Mouse (Mus musculus): ENCODE measurements around the gene Atg2a. TPM values are rescaled to one million over a fixed set of nuclear protein-coding genes. Genes with fewer than 3 reads are reported as not detected.

The Atg2a gene
- polyA plus RNA-seq (2012; rRNA removed) = 47.4 and 57.5 TPM in 2 replicates

DNA sequence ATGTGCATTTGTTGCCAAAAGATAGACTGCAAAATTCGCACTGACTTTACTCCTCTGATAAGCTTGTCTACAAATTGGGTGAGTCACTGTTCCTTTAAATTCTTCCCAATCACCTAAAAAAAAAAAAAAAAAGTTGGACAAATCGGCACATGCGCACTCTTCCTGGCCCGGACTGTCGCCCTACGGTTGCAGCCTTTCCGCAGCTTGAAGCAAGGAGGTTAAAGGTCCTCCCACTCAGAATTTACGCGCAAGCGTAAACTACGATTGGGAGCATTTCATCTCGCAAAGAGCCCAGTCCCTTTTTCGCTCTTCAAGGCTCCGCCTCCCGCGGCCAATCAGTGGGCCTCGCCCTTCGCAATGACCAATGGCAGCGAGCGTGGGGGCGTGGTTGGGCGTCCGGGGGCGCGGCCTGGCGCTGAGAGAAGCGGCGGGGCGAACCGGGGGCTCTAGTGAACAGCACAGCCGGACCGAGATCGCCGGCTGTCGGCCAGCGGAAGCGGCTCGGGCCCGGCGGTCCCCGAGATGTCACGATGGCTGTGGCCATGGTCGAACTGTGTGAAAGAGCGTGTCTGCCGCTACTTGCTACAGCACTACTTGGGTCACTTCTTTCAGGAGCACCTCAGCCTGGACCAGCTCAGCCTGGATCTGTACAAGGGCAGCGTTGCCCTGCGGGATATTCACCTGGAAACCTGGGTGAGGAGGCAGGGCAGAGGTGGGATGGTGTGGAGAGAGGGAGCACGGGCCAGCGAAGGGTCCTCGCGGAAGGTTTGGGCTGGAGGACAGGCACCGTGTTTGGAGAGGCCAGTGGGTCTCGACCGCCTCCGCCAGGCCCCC is at the start of gene Atg2a:
Gene Atg2a (plus strand): TSS at position 395 of the 834 bp plus-strand sequence.
- WGBS = under 1% methylated on average over 55 of the region's 55 CpGs
- Histone ChIP-seq H3K27me3 (ENCODE audit: control insufficient read depth, insufficient read depth, low read length) (no peaks in the 10 kb centered on the region), H3K4me1 (ENCODE audit: control insufficient read depth, insufficient read depth, insufficient read length) (peaks cover 5% of the 10 kb centered on the region; the same call in 1 of the 2 replicates), H3K36me3 (ENCODE audit: control insufficient read depth, insufficient read depth, low read length) (peaks cover 14% of the 10 kb centered on the region), H3K27ac (ENCODE audit: insufficient read depth, low read length) (peak within 1 kb of the TSS; percentile 81), H3K4me3 (ENCODE audit: extremely low read depth, insufficient read depth, insufficient read length) (peak within 1 kb of the TSS; percentile 88)
- peak; percentile 98 to 99 for DNase-seq (ENCODE audit: low read depth in 1 of 2, low spot score in 2 of 2)
- TF ChIP-seq CTCF (IDR thresholded peaks at IDR 0.05; ENCODE audit: extremely low read depth, insufficient read depth, insufficient read length, insufficient replicate concordance) (no peak), POLR2A (IDR thresholded peaks at IDR 0.05; ENCODE audit: low read depth, low read length) (peak; percentile 51)

DNA sequence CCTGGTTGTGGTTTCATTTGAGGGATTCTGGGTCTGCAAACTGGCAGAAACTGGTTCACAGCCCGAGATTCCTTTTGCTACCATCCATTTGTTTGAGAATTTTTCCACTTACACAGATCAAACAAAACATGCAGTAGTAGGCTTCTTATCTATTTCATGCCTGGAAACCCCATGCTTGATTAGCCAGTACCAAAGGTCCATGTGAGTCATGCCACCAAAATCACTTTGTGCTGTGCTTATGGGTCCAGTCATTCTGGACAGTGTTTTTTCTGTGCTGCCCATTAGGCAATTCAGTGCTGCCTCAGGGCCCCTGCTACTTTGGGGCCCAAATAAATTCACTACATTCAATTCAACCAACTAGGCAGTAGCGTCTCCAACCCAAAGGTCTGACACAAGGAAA is 37.2 kb upstream of the Atg2a start:
- TF ChIP-seq POLR2A (IDR thresholded peaks at IDR 0.05; ENCODE audit: low read depth, low read length) = no peak
- TF ChIP-seq CTCF (IDR thresholded peaks at IDR 0.05; ENCODE audit: extremely low read depth, insufficient read depth, insufficient read length, insufficient replicate concordance) = no peak
- H3K4me3 ChIP-seq (ENCODE audit: extremely low read depth, insufficient read depth, insufficient read length) = no peak overlapping the region
- H3K27me3 ChIP-seq (ENCODE audit: control insufficient read depth, insufficient read depth, low read length) = no peaks in the 10 kb centered on the region
- WGBS = 82% methylated on average over 2 of the region's 2 CpGs
- no peak overlapping the region for H3K27ac ChIP-seq (ENCODE audit: insufficient read depth, low read length)
- H3K36me3 ChIP-seq (ENCODE audit: control insufficient read depth, insufficient read depth, low read length) = no peaks in the 10 kb centered on the region
- no peaks in the 10 kb centered on the region for H3K4me1 ChIP-seq (ENCODE audit: control insufficient read depth, insufficient read depth, insufficient read length)
- DNase-seq (ENCODE audit: low read depth in 1 of 2, low spot score in 2 of 2) = no peak

GRCm38 (mm10) chr19:6206716-6207115 is 34.8 kb upstream of the Atg2a start:
- TF ChIP-seq CTCF (IDR thresholded peaks at IDR 0.05; ENCODE audit: extremely low read depth, insufficient read depth, insufficient read length, insufficient replicate concordance) (no peak), POLR2A (IDR thresholded peaks at IDR 0.05; ENCODE audit: low read depth, low read length) (no peak)
- WGBS = 79% methylated on average over 5 of the region's 5 CpGs

DNA sequence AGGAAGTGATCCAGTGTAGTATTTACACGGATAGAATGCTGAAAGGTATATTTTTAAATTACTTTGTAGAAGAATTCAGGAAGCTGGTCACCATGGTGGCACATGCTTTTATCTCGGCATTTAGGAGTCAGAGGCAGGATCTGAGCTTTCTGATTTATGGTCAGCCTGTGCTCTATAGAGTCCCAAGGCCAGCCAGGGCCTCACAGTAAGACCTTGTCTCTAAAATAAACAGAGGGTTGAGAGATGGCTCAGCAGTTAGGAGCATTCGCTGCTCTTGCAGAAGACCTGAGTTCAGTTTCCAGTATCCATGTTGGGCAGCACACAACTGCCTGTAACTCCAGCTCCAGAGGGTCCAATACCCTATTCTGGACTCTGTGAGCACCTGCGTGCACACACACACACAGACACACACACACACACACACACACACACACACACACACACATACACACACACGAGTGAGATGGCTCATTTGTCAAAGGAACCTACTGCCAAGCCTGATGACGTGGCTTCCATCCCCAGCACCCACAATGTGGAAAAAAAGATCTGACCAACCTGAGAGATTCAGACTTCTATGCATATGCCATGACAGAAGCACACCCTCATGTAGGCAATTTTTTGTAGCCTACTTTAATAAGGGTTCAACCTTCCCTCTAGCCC is 25.3 kb upstream of the Atg2a start:
- WGBS = 75% methylated on average over 6 of the region's 6 CpGs
- DNase-seq (ENCODE audit: low read depth in 1 of 2, low spot score in 2 of 2) = no peak
- Histone ChIP-seq H3K4me1 (ENCODE audit: control insufficient read depth, insufficient read depth, insufficient read length) (no peaks in the 10 kb centered on the region), H3K27ac (ENCODE audit: insufficient read depth, low read length) (no peak overlapping the region), H3K36me3 (ENCODE audit: control insufficient read depth, insufficient read depth, low read length) (no peaks in the 10 kb centered on the region), H3K27me3 (ENCODE audit: control insufficient read depth, insufficient read depth, low read length) (no peaks in the 10 kb centered on the region), H3K4me3 (ENCODE audit: extremely low read depth, insufficient read depth, insufficient read length) (no peak overlapping the region)
- TF ChIP-seq CTCF (IDR thresholded peaks at IDR 0.05; ENCODE audit: extremely low read depth, insufficient read depth, insufficient read length, insufficient replicate concordance) (no peak), POLR2A (IDR thresholded peaks at IDR 0.05; ENCODE audit: low read depth, low read length) (no peak)

More at GRCm38 (mm10) chr19:6206716-6207115, 34.8 kb upstream of the Atg2a start:
- Histone ChIP-seq H3K27me3 (ENCODE audit: control insufficient read depth, insufficient read depth, low read length) (no peaks in the 10 kb centered on the region), H3K36me3 (ENCODE audit: control insufficient read depth, insufficient read depth, low read length) (no peaks in the 10 kb centered on the region), H3K27ac (ENCODE audit: insufficient read depth, low read length) (no peak overlapping the region), H3K4me3 (ENCODE audit: extremely low read depth, insufficient read depth, insufficient read length) (no peak overlapping the region), H3K4me1 (ENCODE audit: control insufficient read depth, insufficient read depth, insufficient read length) (no peaks in the 10 kb centered on the region)
- DNase-seq (ENCODE audit: low read depth in 1 of 2, low spot score in 2 of 2) = no peak

DNA sequence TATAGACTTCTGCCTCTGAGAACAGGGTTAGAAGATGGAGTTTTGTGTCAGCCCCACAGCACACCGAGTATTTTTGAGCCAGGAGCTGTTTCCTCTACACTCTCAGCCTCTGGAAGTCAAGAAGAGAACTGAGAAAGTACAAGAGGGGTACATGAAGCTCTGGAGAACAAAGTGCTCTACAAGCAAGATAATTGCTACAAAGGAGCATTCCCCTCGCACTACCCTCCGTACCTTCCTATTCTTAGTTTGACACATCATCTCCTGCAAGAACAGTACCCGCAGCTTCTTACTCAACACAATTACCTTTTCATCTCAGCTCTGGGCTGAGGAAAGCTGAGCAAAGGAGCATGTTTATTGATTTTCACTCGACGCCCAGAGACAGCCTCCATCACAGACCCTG is 22.9 kb upstream of the Atg2a start:
- DNase-seq (ENCODE audit: low read depth in 1 of 2, low spot score in 2 of 2) = no peak
- Histone ChIP-seq H3K36me3 (ENCODE audit: control insufficient read depth, insufficient read depth, low read length) (no peaks in the 10 kb centered on the region), H3K4me3 (ENCODE audit: extremely low read depth, insufficient read depth, insufficient read length) (no peak overlapping the region), H3K27ac (ENCODE audit: insufficient read depth, low read length) (no peak overlapping the region), H3K4me1 (ENCODE audit: control insufficient read depth, insufficient read depth, insufficient read length) (no peaks in the 10 kb centered on the region), H3K27me3 (ENCODE audit: control insufficient read depth, insufficient read depth, low read length) (no peaks in the 10 kb centered on the region)
- WGBS = 83% methylated on average over 6 of the region's 6 CpGs
- TF ChIP-seq POLR2A (IDR thresholded peaks at IDR 0.05; ENCODE audit: low read depth, low read length) (no peak), CTCF (IDR thresholded peaks at IDR 0.05; ENCODE audit: extremely low read depth, insufficient read depth, insufficient read length, insufficient replicate concordance) (no peak)

DNA sequence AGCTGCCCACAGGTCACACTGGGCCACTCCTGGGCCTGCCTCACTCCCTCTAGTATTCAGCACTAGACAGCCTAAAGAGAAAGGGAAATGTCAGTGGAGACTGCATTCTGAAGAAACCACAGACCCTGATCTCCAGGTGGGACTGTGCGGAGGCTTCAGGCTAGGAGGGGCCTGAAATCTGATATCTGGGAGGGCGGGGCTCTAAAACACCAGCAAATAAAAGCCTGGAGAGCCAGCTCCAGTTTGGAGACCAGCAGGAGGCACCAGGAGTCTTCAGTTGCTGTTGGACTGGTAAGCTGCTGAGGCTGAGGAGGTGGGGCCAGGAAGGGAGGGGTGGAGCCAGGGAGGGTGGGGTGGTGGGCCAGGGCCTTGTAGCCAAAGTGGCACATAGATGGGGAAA is 15.3 kb upstream of the Atg2a start, which contains the start of gene Gpha2:
Gene Gpha2 (plus strand): TSS at position 246 of the 400 bp plus-strand sequence.
- H3K4me1 ChIP-seq (ENCODE audit: control insufficient read depth, insufficient read depth, insufficient read length) = no peaks in the 10 kb centered on the region
- H3K36me3 ChIP-seq (ENCODE audit: control insufficient read depth, insufficient read depth, low read length) = peaks cover 16% of the 10 kb centered on the region
- no peak within 1 kb of the TSS for H3K27ac ChIP-seq (ENCODE audit: insufficient read depth, low read length)
- DNase-seq (ENCODE audit: low read depth in 1 of 2, low spot score in 2 of 2) = no peak
- WGBS = 68% methylated on average over 2 of the region's 2 CpGs
- TF ChIP-seq POLR2A (IDR thresholded peaks at IDR 0.05; ENCODE audit: low read depth, low read length) = no peak
- TF ChIP-seq CTCF (IDR thresholded peaks at IDR 0.05; ENCODE audit: extremely low read depth, insufficient read depth, insufficient read length, insufficient replicate concordance) = no peak
- H3K27me3 ChIP-seq (ENCODE audit: control insufficient read depth, insufficient read depth, low read length) = no peaks in the 10 kb centered on the region
- H3K4me3 ChIP-seq (ENCODE audit: extremely low read depth, insufficient read depth, insufficient read length) = no peak within 1 kb of the TSS

Data from spleen, adult 2 months (tissue).